Mouse (Mus musculus) erythroblast, embryonic 14.5 days (primary cell): Measurements from ENCODE around the gene Tomt.

Source experiments
- GATA1 ChIP-seq: IDR thresholded peaks from 2 replicates; pipeline ENCODE4 v1.6.1; 2012; ENCODE audit warnings: low read length, inconsistent platforms, mixed read lengths
- TAL1 ChIP-seq: IDR thresholded peaks from 3 replicates; pipeline ENCODE4 v1.6.1; 2012; ENCODE audit warnings: low read length, inconsistent platforms, mixed read lengths

GRCm38 (mm10) chr7:101852846-101853245, 53.3 kb downstream of the Tomt start:
- TF ChIP-seq GATA1: no peak
- TF ChIP-seq TAL1: no peak
